Comparison of ENCODE assay signal across 15 mouse cellular contexts in the genomic region with DNA sequence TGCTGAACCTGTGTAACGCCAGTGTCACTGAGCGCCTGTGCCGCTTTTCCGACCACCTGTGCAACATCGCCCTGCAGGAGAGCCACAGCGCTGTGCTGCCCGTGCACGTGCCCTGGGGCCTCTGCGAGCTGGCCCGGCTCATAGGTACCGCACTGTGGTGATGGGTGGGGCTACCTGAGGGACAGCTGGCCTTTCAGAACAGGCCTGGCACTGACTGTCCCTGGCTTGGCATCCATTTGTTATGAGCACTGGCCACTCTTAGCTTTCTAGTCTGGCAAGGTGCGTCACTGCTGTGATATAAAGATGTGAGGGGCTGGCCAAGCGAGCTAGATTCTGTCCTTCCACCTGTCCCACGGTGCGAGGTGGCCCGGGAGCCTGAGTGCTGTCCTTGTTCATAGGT.
DNase-seq lines count a peak whose midpoint lies in the region.
"Had no signal": no experiment of that assay in that cellular context is flagged by ENCODE, and none has a peak within 500 bp of the region (broad histone marks: within the 10 kb centered on the region; RNA-seq: fewer than 3 reads in every experiment).

No protein-coding gene starts in this region.

- peak; percentile 3 for DNase-seq in right cerebral cortex, postnatal 14 days
- no peak for DNase-seq in right cerebral cortex, postnatal 4 days
- peak; percentile 67 to 78 for DNase-seq in cerebellum, adult 18-20 months
- DNase-seq in cerebellum, adult 9-11 months = peak; percentile 82
- DNase-seq in liver (no peak), MN1 (ENCODE audit: low spot score) (no peak)
- no peak for DNase-seq in embryo, embryonic 10.5 days (ENCODE audit: low spot score)
- DNase-seq: B cell, adult 2 months; gastrocnemius, postnatal 36 days; heart, adult 18-20 months; heart, postnatal 36 days; kidney, adult 8-10 months; kidney, postnatal 4 days; lung, adult 2 months; lung, postnatal 10 days had no signal

Comparison
In these comparisons a context has a peak if more than half of its experiments do, and no peak if none do; other contexts are left out.
1. DNase-seq: peak in right cerebral cortex, postnatal 14 days (single experiment), cerebellum, adult 18-20 months (2 of 2) and cerebellum, adult 9-11 months (single experiment); none in right cerebral cortex, postnatal 4 days (single experiment), liver (single experiment), embryo, embryonic 10.5 days (single experiment) and MN1 (single experiment).